Mouse (Mus musculus): ENCODE measurements at regions not wholly inside any gene's neighbourhood (a gene's known extent, or its start where the extent isn't known, plus 50 kb on each side); places are given as distances from the start of the nearest gene placed in this dataset.

DNA sequence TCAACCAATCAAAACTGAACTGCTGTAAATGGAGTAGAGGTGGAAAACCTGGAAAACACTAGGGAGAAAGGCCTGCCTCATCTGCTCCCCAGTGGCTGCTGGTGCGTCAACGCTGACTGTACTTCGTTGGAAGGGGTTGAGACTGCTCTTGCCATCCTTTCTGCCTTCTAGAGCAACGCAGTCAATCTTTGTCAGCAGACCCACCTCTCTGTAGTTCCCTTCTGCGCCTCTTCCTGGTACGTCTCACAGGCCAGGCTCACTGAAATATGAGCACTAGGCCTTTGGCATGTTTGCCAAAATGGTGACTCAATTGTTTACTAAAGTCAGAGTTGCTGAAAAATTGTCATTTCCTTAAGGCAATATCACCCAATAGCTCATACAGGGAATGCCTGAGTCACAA is 201.2 kb upstream of the Tle4 start:
- Histone ChIP-seq H3K4me3 (replicated peaks; ENCODE audit: insufficient read depth, low read depth, low read length) (no peak overlapping the region), H3K4me1 (ENCODE audit: control insufficient read depth, insufficient read depth, low read length) (no peaks in the 10 kb centered on the region), H3K27ac (ENCODE audit: insufficient read depth, low read length) (no peak overlapping the region), H3K27me3 (ENCODE audit: control insufficient read depth, insufficient read depth, low read length) (no peaks in the 10 kb centered on the region)
- no peak for DNase-seq
- 92% methylated on average over 6 of the region's 6 CpGs for WGBS
- no peak for TF ChIP-seq POLR2A (IDR thresholded peaks at IDR 0.05; ENCODE audit: borderline replicate concordance, insufficient read depth, low read length)
- no peak for TF ChIP-seq CTCF (IDR thresholded peaks at IDR 0.05; ENCODE audit: borderline replicate concordance, insufficient read depth, low read depth, low read length)

DNA sequence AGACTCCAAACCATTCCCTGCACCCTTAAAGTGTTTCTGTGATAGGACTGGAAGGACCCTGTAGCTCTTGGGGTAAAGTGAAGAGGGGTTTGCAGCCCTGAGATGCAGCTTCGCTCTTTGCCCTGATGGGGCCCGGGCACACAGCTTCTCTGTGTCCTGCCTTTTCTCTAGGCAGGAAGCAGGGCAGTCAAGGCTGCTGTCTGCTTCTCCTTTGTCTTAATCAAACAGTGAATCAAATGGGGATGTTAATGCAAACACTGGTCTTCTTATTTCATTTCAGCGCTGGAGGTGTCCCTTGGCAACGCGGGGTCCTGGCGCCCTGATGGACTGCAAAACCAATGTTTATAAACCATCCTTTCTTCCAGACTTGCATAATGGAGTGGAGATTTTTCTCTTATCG is 200.6 kb upstream of the Tle4 start:
- Histone ChIP-seq H3K4me1 (ENCODE audit: control insufficient read depth, insufficient read depth, low read length) (no peaks in the 10 kb centered on the region), H3K27me3 (ENCODE audit: control insufficient read depth, insufficient read depth, low read length) (no peaks in the 10 kb centered on the region), H3K4me3 (replicated peaks; ENCODE audit: insufficient read depth, low read depth, low read length) (no peak overlapping the region), H3K27ac (ENCODE audit: insufficient read depth, low read length) (no peak overlapping the region)
- no peak for DNase-seq
- TF ChIP-seq POLR2A (IDR thresholded peaks at IDR 0.05; ENCODE audit: borderline replicate concordance, insufficient read depth, low read length) (no peak), CTCF (IDR thresholded peaks at IDR 0.05; ENCODE audit: borderline replicate concordance, insufficient read depth, low read depth, low read length) (no peak)
- WGBS: 74% methylated on average over 7 of the region's 7 CpGs

DNA sequence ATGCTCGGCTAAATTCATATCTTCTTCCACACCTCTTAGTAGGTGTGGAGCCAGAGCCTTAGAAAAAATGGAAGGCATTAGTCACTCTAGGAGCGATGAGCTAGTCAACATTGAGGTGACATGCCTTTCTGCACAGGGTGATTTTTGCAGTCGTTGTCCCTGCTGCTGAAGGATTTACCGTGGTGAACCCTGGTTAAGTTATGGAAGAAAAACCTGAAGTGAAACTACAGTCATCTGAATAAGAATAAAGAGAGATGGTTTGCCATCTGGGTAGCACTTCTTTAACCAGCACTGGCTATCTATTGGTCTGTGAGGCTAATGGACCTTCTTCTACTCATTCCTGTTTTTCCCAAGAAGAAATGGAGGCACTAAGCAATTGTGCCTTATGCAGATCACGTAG is 198.1 kb upstream of the Tle4 start:
- 85% methylated on average over 5 of the region's 5 CpGs for WGBS
- no peak for DNase-seq

DNA sequence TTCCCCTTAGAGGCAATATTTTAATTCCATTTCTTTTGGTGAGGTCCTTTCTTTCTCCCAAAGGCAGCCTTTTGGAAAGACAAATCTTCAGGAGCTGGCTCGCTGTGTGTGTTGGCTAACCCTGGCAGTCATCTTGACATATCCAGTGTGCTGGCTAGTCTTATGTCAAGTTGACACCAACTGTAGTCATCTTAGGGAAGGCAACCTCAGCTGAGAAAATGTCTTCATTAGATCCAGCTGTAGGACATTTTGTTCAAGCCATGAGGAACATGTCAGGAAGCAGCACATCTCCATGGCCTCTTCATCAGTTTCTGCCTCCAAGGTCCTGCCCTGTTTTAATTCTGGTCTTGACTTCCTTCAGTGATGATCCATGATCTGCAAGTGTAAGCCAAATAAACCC is 192.1 kb upstream of the Tle4 start:
- Histone ChIP-seq H3K4me3 (replicated peaks; ENCODE audit: insufficient read depth, low read depth, low read length) (no peak overlapping the region), H3K27me3 (ENCODE audit: control insufficient read depth, insufficient read depth, low read length) (no peaks in the 10 kb centered on the region), H3K4me1 (ENCODE audit: control insufficient read depth, insufficient read depth, low read length) (no peaks in the 10 kb centered on the region), H3K27ac (ENCODE audit: insufficient read depth, low read length) (no peak overlapping the region)
- TF ChIP-seq CTCF (IDR thresholded peaks at IDR 0.05; ENCODE audit: borderline replicate concordance, insufficient read depth, low read depth, low read length): no peak
- TF ChIP-seq POLR2A (IDR thresholded peaks at IDR 0.05; ENCODE audit: borderline replicate concordance, insufficient read depth, low read length): no peak
- 93% methylated on average over 1 of the region's 1 CpGs for WGBS
- no peak for DNase-seq

More for the DNA sequence above, 198.1 kb upstream of the Tle4 start:
- H3K27me3 ChIP-seq (ENCODE audit: control insufficient read depth, insufficient read depth, low read length): no peaks in the 10 kb centered on the region
- no peak overlapping the region for H3K27ac ChIP-seq (ENCODE audit: insufficient read depth, low read length)
- H3K4me1 ChIP-seq (ENCODE audit: control insufficient read depth, insufficient read depth, low read length): no peaks in the 10 kb centered on the region
- TF ChIP-seq CTCF (IDR thresholded peaks at IDR 0.05; ENCODE audit: borderline replicate concordance, insufficient read depth, low read depth, low read length): no peak
- TF ChIP-seq POLR2A (IDR thresholded peaks at IDR 0.05; ENCODE audit: borderline replicate concordance, insufficient read depth, low read length): no peak
- no peak overlapping the region for H3K4me3 ChIP-seq (replicated peaks; ENCODE audit: insufficient read depth, low read depth, low read length)

DNA sequence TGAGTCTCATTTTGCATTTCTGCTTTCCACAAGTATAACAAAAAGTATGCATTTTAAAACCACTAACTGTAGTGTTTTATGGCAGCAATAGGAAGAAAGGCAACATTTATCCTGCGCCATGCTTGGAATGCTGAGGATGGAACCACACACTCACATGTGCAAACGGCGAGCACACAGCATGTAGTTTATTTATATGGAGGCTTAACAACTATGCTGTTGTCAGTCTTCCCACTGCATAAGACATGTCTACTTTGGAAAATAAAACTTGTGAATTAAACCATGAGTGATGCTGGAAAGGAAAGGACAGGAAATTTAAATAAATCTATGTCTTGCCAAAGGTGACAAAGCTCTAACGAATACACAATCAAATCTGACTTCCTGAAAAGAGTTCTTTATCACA is 190.8 kb upstream of the Tle4 start:
- no peak overlapping the region for H3K4me3 ChIP-seq (replicated peaks; ENCODE audit: insufficient read depth, low read depth, low read length)
- no peak for DNase-seq

DNA sequence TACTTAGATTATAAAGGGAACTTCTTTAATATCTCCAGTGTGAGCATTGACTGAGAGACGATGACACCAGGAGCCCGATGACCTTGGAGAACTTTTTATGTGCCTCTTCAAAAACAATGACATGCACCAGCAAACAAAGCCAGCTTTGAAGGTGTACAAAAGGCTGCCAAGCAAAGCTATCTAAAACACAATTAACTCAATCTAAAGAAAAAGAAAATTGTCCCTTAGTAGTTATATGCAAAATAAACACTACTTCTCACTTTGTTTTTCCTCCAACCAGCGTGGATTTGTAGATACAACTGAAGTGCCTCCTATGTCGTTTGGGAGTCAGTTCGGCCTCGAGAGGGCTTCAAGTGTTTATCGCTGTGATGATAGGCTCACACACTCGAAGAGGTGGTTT is 189.0 kb upstream of the Tle4 start:
- H3K27me3 ChIP-seq (ENCODE audit: control insufficient read depth, insufficient read depth, low read length): no peaks in the 10 kb centered on the region
- TF ChIP-seq POLR2A (IDR thresholded peaks at IDR 0.05; ENCODE audit: borderline replicate concordance, insufficient read depth, low read length) (no peak), CTCF (IDR thresholded peaks at IDR 0.05; ENCODE audit: borderline replicate concordance, insufficient read depth, low read depth, low read length) (no peak)
- no peak for DNase-seq
- 86% methylated on average over 8 of the region's 8 CpGs for WGBS
- no peak overlapping the region for H3K4me3 ChIP-seq (replicated peaks; ENCODE audit: insufficient read depth, low read depth, low read length)
- H3K4me1 ChIP-seq (ENCODE audit: control insufficient read depth, insufficient read depth, low read length): no peaks in the 10 kb centered on the region
- H3K27ac ChIP-seq (ENCODE audit: insufficient read depth, low read length): no peak overlapping the region

More for the DNA sequence above, 190.8 kb upstream of the Tle4 start:
- no peaks in the 10 kb centered on the region for H3K4me1 ChIP-seq (ENCODE audit: control insufficient read depth, insufficient read depth, low read length)
- no peak for TF ChIP-seq CTCF (IDR thresholded peaks at IDR 0.05; ENCODE audit: borderline replicate concordance, insufficient read depth, low read depth, low read length)
- no peak for TF ChIP-seq POLR2A (IDR thresholded peaks at IDR 0.05; ENCODE audit: borderline replicate concordance, insufficient read depth, low read length)
- 90% methylated on average over 4 of the region's 4 CpGs for WGBS
- H3K27ac ChIP-seq (ENCODE audit: insufficient read depth, low read length): no peak overlapping the region
- H3K27me3 ChIP-seq (ENCODE audit: control insufficient read depth, insufficient read depth, low read length): no peaks in the 10 kb centered on the region

DNA sequence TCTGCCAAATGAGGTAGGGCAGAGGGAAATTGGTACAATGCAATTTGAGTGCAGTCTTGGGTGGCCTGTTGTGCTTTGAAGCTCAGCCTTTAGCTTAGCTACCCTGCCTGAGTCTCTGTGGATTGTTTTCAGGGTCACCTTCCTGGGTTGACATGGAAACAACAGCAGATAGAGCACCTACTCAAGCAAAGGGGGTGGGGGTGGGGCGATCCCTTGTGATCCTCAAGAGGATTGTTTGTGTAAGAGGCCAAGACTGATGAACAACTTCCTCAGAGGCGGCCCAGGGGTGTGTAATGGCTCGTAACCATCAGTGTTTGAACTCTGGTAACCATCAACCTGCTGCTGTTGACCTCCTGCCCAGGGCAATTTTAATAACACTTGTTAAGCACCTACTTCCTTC is 187.8 kb upstream of the Tle4 start:
- 84% methylated on average over 3 of the region's 3 CpGs for WGBS
- TF ChIP-seq POLR2A (IDR thresholded peaks at IDR 0.05; ENCODE audit: borderline replicate concordance, insufficient read depth, low read length) (no peak), CTCF (IDR thresholded peaks at IDR 0.05; ENCODE audit: borderline replicate concordance, insufficient read depth, low read depth, low read length) (no peak)
- no peaks in the 10 kb centered on the region for H3K4me1 ChIP-seq (ENCODE audit: control insufficient read depth, insufficient read depth, low read length)
- no peaks in the 10 kb centered on the region for H3K27me3 ChIP-seq (ENCODE audit: control insufficient read depth, insufficient read depth, low read length)
- H3K27ac ChIP-seq (ENCODE audit: insufficient read depth, low read length): no peak overlapping the region
- no peak for DNase-seq
- H3K4me3 ChIP-seq (replicated peaks; ENCODE audit: insufficient read depth, low read depth, low read length): no peak overlapping the region

DNA sequence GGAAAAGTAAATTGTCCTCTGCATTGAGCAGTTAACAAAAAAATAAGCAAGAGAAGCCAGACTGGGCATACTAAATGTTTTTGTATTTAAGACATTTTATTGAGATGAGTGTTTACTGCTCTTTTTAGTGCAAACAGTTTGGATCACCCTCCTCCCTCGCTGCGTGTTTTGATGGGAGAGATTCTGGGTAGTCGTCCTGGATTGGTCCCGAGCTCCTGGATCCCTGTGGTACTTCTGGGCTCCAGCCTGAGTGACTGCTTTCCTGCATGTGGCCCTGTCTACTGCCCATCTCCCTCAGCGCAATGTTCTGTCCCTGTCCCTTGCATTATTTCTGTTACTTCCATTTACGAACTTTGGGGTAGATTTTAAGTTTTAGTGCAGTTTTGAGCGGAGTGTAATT is 179.9 kb upstream of the Tle4 start:
- no peak for TF ChIP-seq CTCF (IDR thresholded peaks at IDR 0.05; ENCODE audit: borderline replicate concordance, insufficient read depth, low read depth, low read length)
- Histone ChIP-seq H3K4me3 (replicated peaks; ENCODE audit: insufficient read depth, low read depth, low read length) (no peak overlapping the region), H3K4me1 (ENCODE audit: control insufficient read depth, insufficient read depth, low read length) (no peaks in the 10 kb centered on the region), H3K27me3 (ENCODE audit: control insufficient read depth, insufficient read depth, low read length) (no peaks in the 10 kb centered on the region; the same call in 1 of the 2 replicates), H3K27ac (ENCODE audit: insufficient read depth, low read length) (no peak overlapping the region)
- no peak for DNase-seq
- 23% methylated on average over 7 of the region's 7 CpGs for WGBS

Measured in cerebellum, adult 2 months (tissue).